Mouse (Mus musculus) liver, embryonic 14.5 days (tissue): ENCODE measurements around the gene D630003M21Rik. TPM values are rescaled to one million over a fixed set of nuclear protein-coding genes. Genes with fewer than 3 reads are reported as not detected.

Experiments used
- ATAC-seq: fragments of 200-750 bp; cut with Nextera tagmentation; 2 replicates; pipeline ENCODE4 v1.8.0; 2017; ENCODE audit warnings: moderate number of reproducible peaks, mild to moderate bottlenecking, moderate library complexity; ENCODE audit not compliant: insufficient read depth
- DNase-seq, 3 experiments: peaks; one replicate each; pipeline ENCODE4 v3.0.0-alpha.2; 2012 to 2013; ENCODE audit warnings: low read depth in 3 of 3, low spot score in 3 of 3
- H3K27ac ChIP-seq: fragments of 300-500 bp; sonication (generic); 2 replicates; pipeline ENCODE4 v1.5.1; 2014; ENCODE audit warnings: moderate library complexity, mild to moderate bottlenecking, control low read depth, inconsistent platforms
- H3K27me3 ChIP-seq: fragments of 300-500 bp; sonication (generic); 2 replicates; pipeline ENCODE4 v1.6.1; 2014; ENCODE audit warnings: mild to moderate bottlenecking, low read length, moderate library complexity; ENCODE audit not compliant: control insufficient read depth, insufficient read depth
- H3K36me3 ChIP-seq: fragments of 300-500 bp; sonication (generic); replicated peaks from 2 replicates; pipeline ENCODE4 v1.6.1; 2014; ENCODE audit warnings: low read depth; ENCODE audit not compliant: control insufficient read depth, insufficient read depth
- H3K4me1 ChIP-seq, 2 experiments: fragments of 200-500 bp in 1 of 2; fragments of 300-500 bp in 1 of 2; sonication (generic) in 1 of 2; replicated peaks; 2 replicates each; pipeline ENCODE4 v1.6.1; 2012 to 2014; ENCODE audit warnings: antibody characterized with exemption in 1 of 2, inconsistent platforms in 1 of 2, low read length in 1 of 2; ENCODE audit not compliant: control insufficient read depth in 2 of 2, insufficient read depth in 2 of 2
- H3K4me2 ChIP-seq: fragments of 300-500 bp; sonication (generic); 2 replicates; pipeline ENCODE4 v1.6.1; 2014; ENCODE audit warnings: low read depth, mild to moderate bottlenecking, control low read depth, moderate library complexity
- H3K4me3 ChIP-seq, 2 experiments: fragments of 200-500 bp in 1 of 2; fragments of 300-500 bp in 1 of 2; sonication (generic) in 1 of 2; 2 replicates each; pipeline ENCODE4 v1.5.1; 2012 to 2014; ENCODE audit warnings: low read depth in 2 of 2, low read length in 2 of 2, mild to moderate bottlenecking in 2 of 2, control low read depth in 1 of 2, inconsistent platforms in 1 of 2, moderate library complexity in 1 of 2; ENCODE audit not compliant: insufficient read depth in 1 of 2
- H3K9ac ChIP-seq: fragments of 300-500 bp; sonication (generic); replicated peaks from 2 replicates; pipeline ENCODE4 v1.6.1; 2014; ENCODE audit warnings: mild to moderate bottlenecking, control low read depth, moderate library complexity
- H3K9me3 ChIP-seq: fragments of 300-500 bp; sonication (generic); 2 replicates; pipeline ENCODE4 v1.6.1; 2016; ENCODE audit warnings: low read length, mixed read lengths; ENCODE audit not compliant: control insufficient read depth
- CTCF ChIP-seq: IDR thresholded peaks from 2 replicates; pipeline ENCODE4 v1.5.1; 2016; ENCODE audit warnings: antibody characterized with exemption, low read depth, control low read depth
- EP300 ChIP-seq: IDR thresholded peaks from 2 replicates; pipeline ENCODE4 v1.6.1; 2016; ENCODE audit warnings: antibody characterized with exemption, low read depth
- WGBS: fragments of 180-500 bp; shearing (Covaris S2); extraction: QIAGEN DNeasy Blood & Tissue Kit; methylation state at CpG from one replicate; pipeline ENCODE4 v1.1.7; 2014; ENCODE audit not compliant: insufficient replicate concordance; 5-methylcytosine and 5-hydroxymethylcytosine counted together
- polyA plus RNA-seq, 2 experiments: library from polyadenylated mRNA; depleted of rRNA in 1 of 2; stranded (reverse) in 1 of 2; unstranded in 1 of 2; fragments of >200 nt; fragmentation: Nextera tagmentation in 1 of 2; extraction: Ambion mirVana in 1 of 2; gene quantifications; 2 replicates each; pipeline versions ENCODE4 v1.2.1 to v1.2.3; 2012 to 2014

The D630003M21Rik gene
- polyA plus RNA-seq, 2 experiments, result 0.24 to 0.33 TPM

- 71% methylated on average over 8 of the region's 8 CpGs for WGBS
- peaks cover 0 to 11% of the 10 kb centered on the region in 2 experiments; a peak in 2 of 4 replicates for H3K4me1 ChIP-seq
- H3K9me3 ChIP-seq, result no peaks in the 10 kb centered on the region
- no peak overlapping the region for H3K9ac ChIP-seq
- no peaks in the 10 kb centered on the region for H3K36me3 ChIP-seq
- H3K4me3 ChIP-seq, result no peak overlapping the region
- no peak overlapping the region for H3K27ac ChIP-seq
- DNase-seq (no peak), ATAC-seq (no peak)
- H3K27me3 ChIP-seq, result no peaks in the 10 kb centered on the region
- H3K4me2 ChIP-seq, result no peak overlapping the region
- no peak for TF ChIP-seq EP300
- TF ChIP-seq CTCF, result no peak
These were observed 45.8 kb downstream of the D630003M21Rik start for GRCm38 (mm10) chr2:158183266-158183665.

GRCm38 (mm10) chr2:158181932-158182331 is 47.1 kb downstream of the D630003M21Rik start:
- H3K36me3 ChIP-seq, result no peaks in the 10 kb centered on the region
- peaks cover 0 to 15% of the 10 kb centered on the region in 2 experiments; a peak in 2 of 4 replicates for H3K4me1 ChIP-seq
- no peaks in the 10 kb centered on the region for H3K27me3 ChIP-seq
- H3K4me2 ChIP-seq, result no peak overlapping the region
- H3K9me3 ChIP-seq, result no peaks in the 10 kb centered on the region
- 55% methylated on average over 6 of the region's 6 CpGs for WGBS
- no peak for DNase-seq
- no peak overlapping the region for H3K27ac ChIP-seq
- TF ChIP-seq CTCF (no peak), EP300 (no peak)
- H3K9ac ChIP-seq, result no peak overlapping the region
- no peak overlapping the region for H3K4me3 ChIP-seq
- no peak for ATAC-seq

GRCm38 (mm10) chr2:158180797-158181196 is 48.2 kb downstream of the D630003M21Rik start:
- Histone ChIP-seq H3K4me3 (no peak overlapping the region), H3K27me3 (no peaks in the 10 kb centered on the region), H3K4me1 (peaks cover 0 to 24% of the 10 kb centered on the region in 2 experiments; a peak in 2 of 4 replicates), H3K9ac (no peak overlapping the region), H3K27ac (no peak overlapping the region), H3K36me3 (no peaks in the 10 kb centered on the region), H3K4me2 (no peak overlapping the region), H3K9me3 (no peaks in the 10 kb centered on the region)
- DNase-seq (no peak), ATAC-seq (no peak)
- whole genome bisulfite sequencing, result 28% methylated on average over 9 of the region's 9 CpGs
- TF ChIP-seq CTCF (peak; percentile 94), EP300 (no peak)

GRCm38 (mm10) chr2:158179370-158180111 is 49.5 kb downstream of the D630003M21Rik start:
- peak overlapping the region; percentile 26 to 44; a peak in 3 of 4 replicates for H3K4me3 ChIP-seq
- WGBS, result 29% methylated on average over 18 of the region's 18 CpGs
- DNase-seq, result no peak
- H3K27me3 ChIP-seq, result no peaks in the 10 kb centered on the region; the same call in 1 of the 2 replicates
- no peak overlapping the region for H3K27ac ChIP-seq
- H3K4me2 ChIP-seq, result peak overlapping the region; percentile 59
- H3K9me3 ChIP-seq, result no peaks in the 10 kb centered on the region
- H3K4me1 ChIP-seq, result peaks cover 0 to 35% of the 10 kb centered on the region in 2 experiments; a peak in 2 of 4 replicates
- TF ChIP-seq CTCF, result no peak
- no peak for TF ChIP-seq EP300
- H3K9ac ChIP-seq, result no peak overlapping the region
- H3K36me3 ChIP-seq, result no peaks in the 10 kb centered on the region
- ATAC-seq, result no peak

GRCm38 (mm10) chr2:158178696-158179369 is 50.2 kb downstream of the D630003M21Rik start:
- no peak overlapping the region for H3K9ac ChIP-seq
- H3K9me3 ChIP-seq, result no peaks in the 10 kb centered on the region
- no peak for TF ChIP-seq EP300
- no peak for TF ChIP-seq CTCF
- H3K36me3 ChIP-seq, result no peaks in the 10 kb centered on the region
- no peaks in the 10 kb centered on the region; the same call in 1 of the 2 replicates for H3K27me3 ChIP-seq
- DNase-seq (no peak), ATAC-seq (peak; percentile 47)
- H3K4me2 ChIP-seq, result peak overlapping the region; percentile 59
- peaks cover 0 to 39% of the 10 kb centered on the region in 2 experiments; a peak in 2 of 4 replicates for H3K4me1 ChIP-seq
- WGBS, result 11% methylated on average over 15 of the region's 19 CpGs
- peak overlapping the region; percentile 26 to 44; a peak in 3 of 4 replicates for H3K4me3 ChIP-seq
- no peak overlapping the region for H3K27ac ChIP-seq
